Mouse (Mus musculus) Patski (cell line): ENCODE measurements around the gene Mmel1. TPM values are rescaled to one million over a fixed set of nuclear protein-coding genes. Genes with fewer than 3 reads are reported as not detected.

ENCODE experiments used
- ATAC-seq: fragments of 100-300 bp; one replicate; pipeline ENCODE4 v1.8.0; 2021
- CTCF ChIA-PET: fragments of 350-600 bp; sonication (Branson Sonifier 250); formaldehyde crosslinking; loops from one replicate; lab custom pipeline; 2022; ENCODE audit warnings: inconsistent platforms; lab: Charles Lee
- POLR2A ChIA-PET: fragments of 350-600 bp; sonication (Branson Sonifier 250); formaldehyde crosslinking; loops from one replicate; lab custom pipeline; 2022; ENCODE audit warnings: antibody characterized with exemption, inconsistent platforms; lab: Charles Lee
- DNase-seq: peaks from one replicate; pipeline ENCODE4 v3.0.0-alpha.2; 2011; ENCODE audit warnings: low read depth, low spot score
- H3K27me3 ChIP-seq: fragments of 371-371 bp; one replicate; pipeline ENCODE4 v1.5.1; 2021
- CTCF ChIP-seq: fragments of 100-300 bp; IDR thresholded peaks from one replicate; pipeline ENCODE4 v1.5.1; 2021
- in situ Hi-C: fragments of 300-500 bp; cut with MboI; formaldehyde crosslinking; loops from 3 replicates; pipeline ENCODE4 v1.11.1; 2018; ENCODE audit warnings: low pct_unique_long_range_greater_than_20kb, mixed read lengths
- polyA plus RNA-seq: library from polyadenylated mRNA; unstranded; gene quantifications from one replicate; pipeline ENCODE4 v1.2.3, GENCODE M21; 2021

The Mmel1 gene
- polyA plus RNA-seq, 1 experiment from 2014 or later: not detected

GRCm38 (mm10) chr4:154907833-154908232, 38.4 kb downstream of the Mmel1 start:
- ChIA-PET POLR2A (no interaction called here), CTCF (interaction anchor here (1.1 to 1.7 kb wide), 8 partner anchors 10 to 151 kb away, joined by 3 to 7 read pairs (median 4); no protein-coding TSS in a partner anchor)
- TF ChIP-seq CTCF: no peak
- ATAC-seq: no peak
- no peak for DNase-seq
- in situ Hi-C loops: no loop called here
- H3K27me3 ChIP-seq: no peaks in the 10 kb centered on the region

- ChIA-PET CTCF (interaction anchor here (1.1 to 1.7 kb wide), 5 partner anchors 13 to 151 kb away, joined by 3 to 7 read pairs (median 5); no protein-coding TSS in a partner anchor), POLR2A (no interaction called here)
- DNase-seq (no peak), ATAC-seq (no peak)
- in situ Hi-C loops: no loop called here
- no peak for TF ChIP-seq CTCF
- H3K27me3 ChIP-seq: no peaks in the 10 kb centered on the region
Observed at GRCm38 (mm10) chr4:154908490-154908889, 39.1 kb downstream of the Mmel1 start.

GRCm38 (mm10) chr4:154910606-154911522, 41.5 kb downstream of the Mmel1 start:
- ATAC-seq (peak; percentile 97), DNase-seq (peak; percentile 86)
- CTCF ChIA-PET: no interaction called here
- in situ Hi-C loops: no loop called here
- TF ChIP-seq CTCF: no peak
- POLR2A ChIA-PET: no interaction called here
- H3K27me3 ChIP-seq: no peaks in the 10 kb centered on the region

- no peak for TF ChIP-seq CTCF
- CTCF ChIA-PET: no interaction called here
- H3K27me3 ChIP-seq: no peaks in the 10 kb centered on the region
- DNase-seq (no peak), ATAC-seq (no peak)
- in situ Hi-C loops: no loop called here
- POLR2A ChIA-PET: no interaction called here
Observed at GRCm38 (mm10) chr4:154911644-154912043, 42.3 kb downstream of the Mmel1 start.

GRCm38 (mm10) chr4:154913845-154914244, 44.5 kb downstream of the Mmel1 start:
- CTCF ChIA-PET: no interaction called here
- no peak for TF ChIP-seq CTCF
- H3K27me3 ChIP-seq: no peaks in the 10 kb centered on the region
- in situ Hi-C loops: no loop called here
- ATAC-seq (no peak), DNase-seq (no peak)
- POLR2A ChIA-PET: no interaction called here

- POLR2A ChIA-PET: no interaction called here
Observed at GRCm38 (mm10) chr4:154914252-154914651, 44.9 kb downstream of the Mmel1 start.

GRCm38 (mm10) chr4:154914707-154915106, 45.3 kb downstream of the Mmel1 start:
- ATAC-seq (no peak), DNase-seq (no peak)
- no peaks in the 10 kb centered on the region for H3K27me3 ChIP-seq
- CTCF ChIA-PET: no interaction called here
- POLR2A ChIA-PET: no interaction called here
- no peak for TF ChIP-seq CTCF
- in situ Hi-C loops: no loop called here

More at GRCm38 (mm10) chr4:154914252-154914651, 44.9 kb downstream of the Mmel1 start:
- no peak for TF ChIP-seq CTCF
- ATAC-seq: no peak
- no peak for DNase-seq
- H3K27me3 ChIP-seq: no peaks in the 10 kb centered on the region
- in situ Hi-C loops: no loop called here
- CTCF ChIA-PET: no interaction called here

GRCm38 (mm10) chr4:154915286-154915685, 45.9 kb downstream of the Mmel1 start:
- no peak for TF ChIP-seq CTCF
- CTCF ChIA-PET: no interaction called here
- no peak for ATAC-seq
- DNase-seq: no peak
- POLR2A ChIA-PET: no interaction called here
- in situ Hi-C loops: no loop called here
- H3K27me3 ChIP-seq: no peaks in the 10 kb centered on the region

- ATAC-seq (no peak), DNase-seq (no peak)
- in situ Hi-C loops: no loop called here
- ChIA-PET CTCF (no interaction called here), POLR2A (no interaction called here)
- H3K27me3 ChIP-seq: no peaks in the 10 kb centered on the region
- no peak for TF ChIP-seq CTCF
Observed at GRCm38 (mm10) chr4:154916662-154917061, 47.3 kb downstream of the Mmel1 start.

GRCm38 (mm10) chr4:154922291-154922690, 52.9 kb downstream of the Mmel1 start:
- POLR2A ChIA-PET: no interaction called here
- DNase-seq (no peak), ATAC-seq (no peak)
- no peaks in the 10 kb centered on the region for H3K27me3 ChIP-seq
- CTCF ChIA-PET: interaction anchor here (0.9 kb wide), 1 partner anchor 15 kb away, joined by 5 read pairs; no protein-coding TSS in a partner anchor
- TF ChIP-seq CTCF: no peak
- in situ Hi-C loops: no loop called here

- CTCF ChIA-PET: no interaction called here
- no peak for ATAC-seq
- POLR2A ChIA-PET: no interaction called here
- no peak for TF ChIP-seq CTCF
- no peaks in the 10 kb centered on the region for H3K27me3 ChIP-seq
- in situ Hi-C loops: no loop called here
- no peak for DNase-seq
Observed at GRCm38 (mm10) chr4:154922931-154923330, 53.5 kb downstream of the Mmel1 start.
